Mouse (Mus musculus) lung, postnatal 0 days (tissue): ENCODE data around the gene Ccdc188. TPM values are rescaled to one million over a fixed set of nuclear protein-coding genes. Genes with fewer than 3 reads are reported as not detected.
"Not testable (repeated sequence)": the region's sequence is repeated elsewhere in the genome, so short reads cannot be mapped to it uniquely, and the experiment has no call there.

ENCODE experiments used
- ATAC-seq: fragments of 200-750 bp; cut with Nextera tagmentation; 2 replicates; pipeline ENCODE4 v1.8.0; 2017; ENCODE audit warnings: moderate library complexity
- DNase-seq: peaks from one replicate; pipeline ENCODE4 v3.0.0-alpha.2; 2016; ENCODE audit warnings: low spot score
- H3K27ac ChIP-seq: fragments of 300-500 bp; sonication (generic); 2 replicates; pipeline ENCODE4 v1.5.1; 2014; ENCODE audit warnings: antibody characterized with exemption, mild to moderate bottlenecking, low read length, mixed read lengths
- H3K27me3 ChIP-seq: fragments of 300-500 bp; sonication (generic); replicated peaks from 2 replicates; pipeline ENCODE4 v1.6.1; 2014; ENCODE audit warnings: low read length, mixed read lengths; ENCODE audit not compliant: insufficient read depth
- H3K36me3 ChIP-seq: fragments of 300-500 bp; sonication (generic); 2 replicates; pipeline ENCODE4 v1.6.1; 2014; ENCODE audit warnings: low read length, mixed read lengths; ENCODE audit not compliant: insufficient read depth
- H3K4me1 ChIP-seq: fragments of 300-500 bp; sonication (generic); 2 replicates; pipeline ENCODE4 v1.6.1; 2014; ENCODE audit warnings: antibody characterized with exemption, low read depth, low read length, mixed read lengths; ENCODE audit not compliant: insufficient read depth
- H3K4me2 ChIP-seq: fragments of 300-500 bp; sonication (generic); replicated peaks from 2 replicates; pipeline ENCODE4 v1.6.1; 2014; ENCODE audit warnings: low read depth, mild to moderate bottlenecking, low read length, moderate library complexity, mixed read lengths
- H3K4me3 ChIP-seq: fragments of 300-500 bp; sonication (generic); 2 replicates; pipeline ENCODE4 v1.5.1; 2014; ENCODE audit warnings: low read depth, low read length
- H3K9ac ChIP-seq: fragments of 300-500 bp; sonication (generic); replicated peaks from 2 replicates; pipeline ENCODE4 v1.6.1; 2014; ENCODE audit warnings: low read depth, mild to moderate bottlenecking
- H3K9me3 ChIP-seq: fragments of 300-500 bp; sonication (generic); 2 replicates; pipeline ENCODE4 v1.6.1; 2016; ENCODE audit warnings: low read length, mixed read lengths
- CTCF ChIP-seq: IDR thresholded peaks from 2 replicates; pipeline ENCODE4 v1.5.1; 2016; ENCODE audit warnings: antibody characterized with exemption, mild to moderate bottlenecking
- EP300 ChIP-seq: IDR thresholded peaks from 2 replicates; pipeline ENCODE4 v1.6.1; 2016; ENCODE audit warnings: antibody characterized with exemption, mild to moderate bottlenecking, control low read depth
- WGBS: fragments of 180-500 bp; shearing (Covaris S2); extraction: QIAGEN DNeasy Blood & Tissue Kit; methylation state at CpG from one replicate; pipeline ENCODE4 v1.1.7; 2014; 5-methylcytosine and 5-hydroxymethylcytosine counted together
- polyA plus RNA-seq: library from polyadenylated mRNA; unstranded; fragments of >200 nt; fragmentation: Nextera tagmentation; extraction: Ambion mirVana; gene quantifications from 2 replicates; pipeline ENCODE4 v1.2.1, GENCODE M21; 2015

Gene Ccdc188
- polyA plus RNA-seq, 1 experiment from 2014 or later = not detected

DNA sequence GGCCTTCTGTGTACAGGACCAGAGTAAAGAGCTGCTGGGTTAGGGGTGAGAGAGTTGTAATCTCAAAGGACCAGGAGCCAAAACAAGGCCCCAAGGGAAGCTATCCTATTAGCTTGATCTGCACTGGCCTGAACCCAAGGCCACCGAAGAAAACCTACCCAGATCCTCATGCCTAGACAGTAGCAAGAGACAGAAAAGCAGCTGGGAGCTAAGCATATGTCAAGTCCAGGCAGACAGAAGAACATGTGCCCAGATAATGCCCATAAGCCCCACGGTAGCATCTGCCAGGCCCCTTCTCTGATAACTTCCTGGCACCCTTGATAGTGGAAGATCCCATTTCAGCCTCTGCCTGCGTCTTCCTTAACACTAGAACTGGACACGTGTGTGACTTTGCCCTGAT is 30.9 kb upstream of the Ccdc188 start:
- H3K4me2 ChIP-seq = no peak overlapping the region
- 67% methylated on average over 4 of the region's 4 CpGs for WGBS

DNA sequence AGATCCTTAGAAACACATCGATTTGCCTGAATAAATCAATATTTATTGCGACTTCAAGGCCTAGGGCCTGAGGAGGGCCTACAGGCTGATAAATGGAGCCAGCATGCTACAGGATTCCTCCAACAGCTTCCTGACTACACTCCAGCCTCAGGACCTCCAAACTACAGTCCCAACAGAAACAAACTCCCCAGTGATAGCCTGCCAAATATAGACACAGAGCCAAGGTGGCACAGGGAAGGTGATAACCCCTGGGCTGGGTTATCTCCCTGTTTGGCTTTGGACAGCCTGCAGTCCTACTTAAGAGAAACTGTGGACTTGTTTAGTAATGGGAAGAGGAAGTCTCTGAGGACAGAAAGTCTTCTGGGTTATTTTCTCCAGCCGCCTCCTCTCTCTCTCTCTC is 30.5 kb upstream of the Ccdc188 start:
- Histone ChIP-seq H3K4me2 (no peak overlapping the region), H3K4me1 (no peaks in the 10 kb centered on the region), H3K36me3 (no peaks in the 10 kb centered on the region), H3K27me3 (no peaks in the 10 kb centered on the region), H3K27ac (no peak overlapping the region), H3K9me3 (no peaks in the 10 kb centered on the region), H3K9ac (no peak overlapping the region), H3K4me3 (no peak overlapping the region)
- no peak for TF ChIP-seq EP300
- TF ChIP-seq CTCF = no peak
- DNase-seq (no peak), ATAC-seq (no peak)
- WGBS = 63% methylated on average over 3 of the region's 3 CpGs

More for the DNA sequence above, 30.9 kb upstream of the Ccdc188 start:
- H3K36me3 ChIP-seq = no peaks in the 10 kb centered on the region
- H3K27me3 ChIP-seq = no peaks in the 10 kb centered on the region
- TF ChIP-seq EP300 = no peak
- TF ChIP-seq CTCF = no peak
- no peak overlapping the region for H3K4me3 ChIP-seq
- H3K4me1 ChIP-seq = no peaks in the 10 kb centered on the region
- no peak for ATAC-seq
- no peak overlapping the region for H3K9ac ChIP-seq
- H3K9me3 ChIP-seq = no peaks in the 10 kb centered on the region
- H3K27ac ChIP-seq = no peak overlapping the region
- no peak for DNase-seq

DNA sequence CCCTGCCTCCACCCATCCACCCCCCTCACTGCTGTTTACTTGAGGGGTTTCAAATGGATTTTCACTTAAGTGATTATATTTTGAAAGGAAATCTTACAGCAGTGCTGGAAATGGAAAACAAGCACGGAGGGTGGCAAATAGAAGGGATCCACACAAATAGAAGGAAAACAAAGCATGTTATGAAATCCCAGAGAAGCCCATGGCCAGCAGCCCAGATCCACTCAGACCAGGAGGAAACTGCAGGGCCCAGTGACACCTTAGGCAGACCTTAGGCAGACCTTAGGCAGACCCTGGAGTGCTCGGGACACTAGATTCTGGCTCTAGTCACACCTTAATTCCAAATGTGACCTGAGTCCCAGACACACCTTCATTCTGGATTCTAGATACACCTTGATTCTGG is 26.7 kb upstream of the Ccdc188 start:
- 56% methylated on average over 2 of the region's 2 CpGs for WGBS
- H3K9me3 ChIP-seq = no peaks in the 10 kb centered on the region
- no peak overlapping the region for H3K4me3 ChIP-seq
- no peaks in the 10 kb centered on the region for H3K4me1 ChIP-seq
- DNase-seq (no peak), ATAC-seq (peak; percentile 21; the same call in 1 of the 2 replicates)
- no peak overlapping the region for H3K4me2 ChIP-seq
- H3K27me3 ChIP-seq = no peaks in the 10 kb centered on the region
- TF ChIP-seq CTCF = no peak
- no peak for TF ChIP-seq EP300
- no peak overlapping the region for H3K9ac ChIP-seq
- no peak overlapping the region for H3K27ac ChIP-seq
- H3K36me3 ChIP-seq = no peaks in the 10 kb centered on the region

DNA sequence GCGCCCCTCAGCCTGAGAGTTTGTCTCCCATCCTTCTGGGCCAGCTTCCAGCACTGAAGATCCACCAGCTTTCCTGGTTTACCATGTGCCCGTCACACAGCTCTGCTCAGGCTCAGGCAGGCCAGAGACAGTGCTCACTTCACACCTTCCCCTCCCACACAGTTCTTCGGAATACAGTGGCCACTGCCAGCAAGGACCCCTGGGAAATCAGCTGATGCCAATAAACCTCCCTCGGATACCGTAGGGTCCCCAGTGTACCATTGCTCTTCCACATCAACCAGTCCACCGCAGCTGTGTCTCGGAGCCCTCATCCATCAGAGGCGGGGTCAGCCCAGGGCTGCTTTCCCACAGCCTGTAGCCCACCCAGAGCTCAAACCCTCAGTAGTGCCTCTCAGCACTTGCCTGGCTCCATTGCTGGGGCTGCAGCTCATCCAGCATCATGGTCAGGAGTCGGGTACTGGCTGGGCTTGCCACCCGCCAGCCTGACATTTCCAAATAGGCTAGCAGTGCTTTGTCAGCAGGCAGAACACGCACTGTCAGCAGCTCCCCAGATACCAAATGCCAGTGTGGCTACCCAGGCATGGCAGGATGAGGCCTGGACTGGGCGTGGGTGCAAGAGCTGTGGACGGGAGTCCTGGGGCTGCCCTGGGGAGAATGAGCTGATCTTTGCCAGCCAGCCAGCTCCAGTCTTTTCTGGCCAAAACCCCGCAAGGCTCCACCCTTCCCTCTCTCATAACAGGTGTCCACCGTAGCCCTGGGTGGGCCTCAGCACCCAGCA is 23.3 kb upstream of the Ccdc188 start:
- TF ChIP-seq EP300 (no peak), CTCF (no peak)
- no peaks in the 10 kb centered on the region for H3K36me3 ChIP-seq
- H3K4me3 ChIP-seq = no peak overlapping the region
- DNase-seq = no peak
- WGBS = 66% methylated on average over 14 of the region's 15 CpGs
- no peak overlapping the region for H3K27ac ChIP-seq
- H3K9me3 ChIP-seq = no peaks in the 10 kb centered on the region
- H3K27me3 ChIP-seq = no peaks in the 10 kb centered on the region
- no peak overlapping the region for H3K9ac ChIP-seq
- no peak for ATAC-seq
- no peak overlapping the region for H3K4me2 ChIP-seq
- H3K4me1 ChIP-seq = no peaks in the 10 kb centered on the region

DNA sequence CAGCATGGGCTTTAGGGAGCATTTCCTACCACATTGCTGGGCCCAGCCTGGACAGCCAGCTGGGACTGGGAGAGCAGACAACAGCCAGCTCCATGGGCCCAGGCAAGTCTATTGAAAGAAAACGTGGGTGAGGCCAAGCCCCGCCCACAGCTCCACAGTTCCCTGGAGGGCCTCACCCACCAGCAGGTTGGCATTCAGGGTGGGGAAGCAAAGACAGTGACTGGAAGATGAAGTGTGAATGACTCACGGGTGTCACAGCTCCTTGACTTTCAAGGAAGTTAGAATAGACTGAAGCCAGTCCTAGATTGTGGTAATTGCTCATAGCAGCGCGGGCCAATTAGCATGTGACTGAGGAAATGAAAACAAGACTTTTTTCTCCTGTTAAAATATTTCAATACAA is 22.6 kb upstream of the Ccdc188 start:
- H3K27ac ChIP-seq = no peak overlapping the region
- WGBS = 54% methylated on average over 5 of the region's 5 CpGs
- no peak overlapping the region for H3K9ac ChIP-seq
- no peak overlapping the region for H3K4me3 ChIP-seq
- H3K9me3 ChIP-seq = no peaks in the 10 kb centered on the region
- no peaks in the 10 kb centered on the region for H3K27me3 ChIP-seq
- no peaks in the 10 kb centered on the region for H3K36me3 ChIP-seq
- H3K4me2 ChIP-seq = no peak overlapping the region
- ATAC-seq (no peak), DNase-seq (peak; percentile 45)
- no peak for TF ChIP-seq EP300
- TF ChIP-seq CTCF = no peak
- H3K4me1 ChIP-seq = no peaks in the 10 kb centered on the region

DNA sequence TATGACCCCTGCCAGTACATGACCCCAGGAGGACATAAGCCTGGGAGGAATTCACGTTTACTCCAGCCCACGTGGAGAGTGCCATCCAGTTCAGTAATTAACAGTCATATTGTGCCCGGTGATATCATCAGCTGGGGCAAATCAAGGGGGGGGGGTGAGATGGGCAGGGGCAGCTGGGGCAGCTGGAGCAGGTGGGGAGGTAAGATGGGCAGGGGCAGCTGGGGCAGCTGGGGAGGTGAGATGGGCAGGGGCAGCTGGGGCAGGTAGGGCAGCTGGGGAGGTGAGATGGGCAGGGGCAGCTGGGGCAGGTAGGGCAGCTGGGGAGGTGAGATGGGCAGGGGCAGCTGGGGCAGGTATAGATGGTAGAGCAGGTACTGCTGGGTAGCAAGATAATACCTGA is 22.1 kb upstream of the Ccdc188 start:
- not testable (repeated sequence) for H3K27ac ChIP-seq, H3K36me3 ChIP-seq, H3K9ac ChIP-seq, H3K9me3 ChIP-seq, DNase-seq, H3K4me3 ChIP-seq, H3K27me3 ChIP-seq, H3K4me2 ChIP-seq, H3K4me1 ChIP-seq, ATAC-seq
- WGBS = 50% methylated on average over 3 of the region's 3 CpGs
